Mouse (Mus musculus): ENCODE data around the gene Casp3. TPM values are rescaled to one million over a fixed set of nuclear protein-coding genes. Genes with fewer than 3 reads are reported as not detected.
A peak's percentile ranks its signal among the peaks of the same experiment; 100 is the strongest.

Gene Casp3
- total and polyA plus RNA-seq, 2 experiments from 2014 or later, result 128 to 223 TPM

DNA sequence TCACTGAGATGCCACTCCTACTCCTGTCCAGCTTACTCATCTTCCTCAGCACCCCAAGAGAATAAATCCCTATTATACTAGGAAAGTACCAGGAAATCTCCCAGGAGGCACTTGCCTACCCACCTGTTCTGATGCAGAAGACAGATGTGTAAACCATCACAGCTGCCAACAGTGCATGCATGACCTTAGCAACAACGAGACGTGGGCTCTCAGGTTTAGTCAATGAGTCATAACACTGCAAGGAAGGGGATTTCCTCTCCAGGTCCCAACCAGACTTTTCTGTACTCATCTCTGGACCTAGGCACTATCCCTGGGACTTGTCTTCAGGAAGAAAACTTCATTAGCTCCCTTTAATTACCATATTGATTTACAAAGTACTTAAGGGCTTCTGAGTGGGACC, 38.8 kb downstream of the Casp3 start:
- no peaks in the 10 kb centered on the region for H3K27me3 ChIP-seq (ENCODE audit: insufficient read depth, low read length)
- DNase-seq (ENCODE audit: low spot score) (no peak), ATAC-seq (ENCODE audit: low FRiP score) (no peak)
- 86% methylated on average over 2 of the region's 2 CpGs for WGBS
- no peaks in the 10 kb centered on the region for H3K4me1 ChIP-seq (ENCODE audit: insufficient read depth, low read length)
- H3K9ac ChIP-seq (replicated peaks; ENCODE audit: low read length, poor library complexity, severe bottlenecking), result no peak overlapping the region
- no peak overlapping the region for H3K4me3 ChIP-seq (ENCODE audit: low read depth, low read length)
- no peak for TF ChIP-seq CTCF (IDR thresholded peaks at IDR 0.05)
- H3K9me3 ChIP-seq (ENCODE audit: low read length), result no peaks in the 10 kb centered on the region
- H3K4me2 ChIP-seq (ENCODE audit: low read depth, low read length, poor library complexity, severe bottlenecking), result no peak overlapping the region
- no peak overlapping the region for H3K27ac ChIP-seq (ENCODE audit: low read depth, low read length)
- no peaks in the 10 kb centered on the region for H3K36me3 ChIP-seq (ENCODE audit: insufficient read depth, low read length)

DNA sequence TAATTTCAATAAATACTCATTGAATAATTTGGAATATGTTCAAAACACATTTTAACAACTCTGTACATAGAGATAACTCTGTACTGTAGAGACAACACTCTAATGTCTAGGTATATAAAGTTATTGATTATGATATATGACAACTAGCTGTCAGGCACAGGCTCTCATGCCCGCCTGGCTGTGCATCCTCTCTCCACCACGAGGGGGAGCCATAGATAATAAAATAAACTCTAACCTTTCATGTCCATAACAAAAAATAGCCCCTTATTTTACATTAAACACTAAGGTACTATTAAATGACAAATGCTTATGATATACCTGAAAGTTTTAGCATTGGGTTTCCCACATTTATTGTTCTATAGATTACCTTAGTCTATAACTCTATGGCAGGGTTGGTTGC, 54.4 kb downstream of the Casp3 start:
- WGBS, result 0% methylated on average over 2 of the region's 2 CpGs
- peak; percentile 54 for DNase-seq (ENCODE audit: low spot score)
- no peak overlapping the region for H3K9ac ChIP-seq (replicated peaks; ENCODE audit: low read length, poor library complexity, severe bottlenecking)
- no peak for ATAC-seq (ENCODE audit: low FRiP score)
- no peaks in the 10 kb centered on the region for H3K4me1 ChIP-seq (ENCODE audit: insufficient read depth, low read length)
- no peaks in the 10 kb centered on the region for H3K27me3 ChIP-seq (ENCODE audit: insufficient read depth, low read length)
- H3K4me3 ChIP-seq (ENCODE audit: low read depth, low read length), result no peak overlapping the region
- no peaks in the 10 kb centered on the region for H3K36me3 ChIP-seq (ENCODE audit: insufficient read depth, low read length)
- TF ChIP-seq CTCF (IDR thresholded peaks at IDR 0.05), result peak; percentile 89
- H3K4me2 ChIP-seq (ENCODE audit: low read depth, low read length, poor library complexity, severe bottlenecking), result no peak overlapping the region
- H3K9me3 ChIP-seq (ENCODE audit: low read length), result no peaks in the 10 kb centered on the region
- H3K27ac ChIP-seq (ENCODE audit: low read depth, low read length), result no peak overlapping the region

DNA sequence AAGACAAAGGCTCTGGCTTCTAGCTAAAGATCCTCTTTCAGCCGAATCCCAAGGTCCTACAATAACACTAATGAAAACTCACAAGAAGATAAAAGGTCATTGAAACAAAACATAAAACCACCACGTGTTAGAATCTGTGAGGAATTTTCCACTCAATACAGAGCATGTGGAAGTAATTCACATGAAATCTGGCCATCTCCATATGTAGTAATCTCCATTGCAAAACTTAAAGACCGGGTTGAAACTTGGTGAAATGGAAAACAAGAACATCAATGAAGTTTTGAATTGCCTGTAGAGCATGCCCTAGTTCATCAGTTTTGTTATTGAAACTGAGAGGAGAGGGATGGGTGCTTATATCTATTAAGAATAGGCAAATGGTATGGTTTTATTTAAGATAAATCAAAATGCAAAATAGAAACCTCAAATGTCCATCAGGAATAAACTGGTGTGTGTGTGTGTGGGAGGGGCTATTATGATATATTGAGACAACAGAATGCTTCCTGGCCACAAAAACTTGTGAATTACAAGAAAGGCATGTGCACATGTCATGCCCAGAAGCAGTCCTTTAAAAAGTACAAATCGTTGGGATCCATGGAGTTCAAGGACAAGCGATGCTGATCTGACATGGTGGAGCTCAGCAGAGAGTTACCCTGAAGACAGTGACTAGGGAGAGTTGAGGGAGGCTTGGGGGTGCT, 63.7 kb downstream of the Casp3 start:
- 73% methylated on average over 5 of the region's 5 CpGs for WGBS
- no peak for TF ChIP-seq CTCF (IDR thresholded peaks at IDR 0.05)
- Histone ChIP-seq H3K9ac (replicated peaks; ENCODE audit: low read length, poor library complexity, severe bottlenecking) (no peak overlapping the region), H3K27me3 (ENCODE audit: insufficient read depth, low read length) (no peaks in the 10 kb centered on the region), H3K4me3 (ENCODE audit: low read depth, low read length) (no peak overlapping the region), H3K4me1 (ENCODE audit: insufficient read depth, low read length) (no peaks in the 10 kb centered on the region), H3K36me3 (ENCODE audit: insufficient read depth, low read length) (no peaks in the 10 kb centered on the region), H3K4me2 (ENCODE audit: low read depth, low read length, poor library complexity, severe bottlenecking) (no peak overlapping the region), H3K27ac (ENCODE audit: low read depth, low read length) (no peak overlapping the region), H3K9me3 (ENCODE audit: low read length) (no peaks in the 10 kb centered on the region)
- no peak for DNase-seq (ENCODE audit: low spot score)
- ATAC-seq (ENCODE audit: low FRiP score), result no peak

DNA sequence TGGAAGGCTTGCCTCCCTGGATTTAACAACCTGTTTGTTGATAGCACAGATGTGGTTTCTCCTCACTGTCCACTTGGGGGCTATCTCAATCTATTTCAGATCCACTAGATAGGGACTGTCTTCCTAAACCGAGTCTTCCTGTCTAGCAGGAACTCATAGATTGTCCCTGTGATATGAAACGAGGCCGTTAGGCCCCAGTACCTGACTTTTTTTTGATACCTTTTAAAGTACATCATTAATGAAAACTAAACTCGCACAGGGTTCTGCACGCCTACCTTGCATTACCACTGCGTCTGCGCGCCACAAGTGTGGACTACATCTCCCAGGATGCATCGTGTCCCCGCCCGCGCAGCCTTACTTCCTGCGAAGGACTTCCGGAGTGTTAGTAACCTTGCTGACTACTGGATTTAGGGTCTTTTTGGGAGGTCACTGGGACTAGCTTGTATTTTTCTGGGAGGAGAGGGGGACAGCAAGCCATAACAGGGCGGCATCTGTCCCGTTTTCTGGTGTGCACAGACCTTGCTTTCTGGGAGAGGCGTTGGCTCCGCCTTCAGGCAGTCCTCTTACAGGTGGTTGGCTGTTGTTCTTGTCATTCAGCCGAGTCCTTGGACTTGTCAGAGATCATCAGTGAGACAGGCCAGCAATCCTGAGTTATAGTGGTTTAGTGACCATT, 69.7 kb downstream of the Casp3 start:
- Histone ChIP-seq H3K36me3 (ENCODE audit: insufficient read depth, low read length) (no peaks in the 10 kb centered on the region), H3K4me1 (ENCODE audit: insufficient read depth, low read length) (no peaks in the 10 kb centered on the region), H3K4me3 (ENCODE audit: low read depth, low read length) (peak overlapping the region; percentile 49), H3K27ac (ENCODE audit: low read depth, low read length) (peak overlapping the region; percentile 88), H3K9ac (replicated peaks; ENCODE audit: low read length, poor library complexity, severe bottlenecking) (peak overlapping the region; percentile 72), H3K9me3 (ENCODE audit: low read length) (no peaks in the 10 kb centered on the region), H3K27me3 (ENCODE audit: insufficient read depth, low read length) (no peaks in the 10 kb centered on the region), H3K4me2 (ENCODE audit: low read depth, low read length, poor library complexity, severe bottlenecking) (peak overlapping the region; percentile 44)
- ATAC-seq (ENCODE audit: low FRiP score) (peak; percentile 99), DNase-seq (ENCODE audit: low spot score) (peak; percentile 95)
- TF ChIP-seq CTCF (IDR thresholded peaks at IDR 0.05), result peak; percentile 72
- under 1% methylated on average over 19 of the region's 19 CpGs for WGBS

Other genes starting within 250 kb of the Casp3 start
- gene Acsl1, start 146.3 kb upstream of the Casp3 start, total RNA-seq (2014; rRNA removed), result 36.7 and 45.9 TPM in 2 replicates
- gene Acsl1, start 146.3 kb upstream of the Casp3 start, polyA plus RNA-seq (2015; fragmentation: Nextera tagmentation; extraction: Ambion mirVana), result 27.8 and 28.2 TPM in 2 replicates
- 2.9 TPM in 2 replicates for gene Cenpu, start 65.3 kb upstream of the Casp3 start, total RNA-seq (2014; rRNA removed)
- gene Cenpu, start 65.3 kb upstream of the Casp3 start, polyA plus RNA-seq (2015; fragmentation: Nextera tagmentation; extraction: Ambion mirVana), result 6.0 and 6.6 TPM in 2 replicates
- gene Primpol, start 79 bp upstream of the Casp3 start, total RNA-seq (2014; rRNA removed), result 4.7 and 5.4 TPM in 2 replicates
- gene Primpol, start 79 bp upstream of the Casp3 start, polyA plus RNA-seq (2015; fragmentation: Nextera tagmentation; extraction: Ambion mirVana), result 3.9 and 4.6 TPM in 2 replicates
- gene Irf2, start 122.4 kb downstream of the Casp3 start, total RNA-seq (2014; rRNA removed), result 3.3 and 4.0 TPM in 2 replicates
- gene Irf2, start 122.4 kb downstream of the Casp3 start, polyA plus RNA-seq (2015; fragmentation: Nextera tagmentation; extraction: Ambion mirVana), result 9.5 and 9.7 TPM in 2 replicates

All from midbrain, postnatal 0 days (tissue).